Mouse (Mus musculus) c-Kit-positive CD71-negative TER-119-negative erythroid progenitor cells, embryonic 14.5 days (primary cell): ENCODE measurements around the gene Cldn9.

ENCODE experiments used
- DNase-seq: peaks from one replicate; pipeline ENCODE4 v3.0.0-alpha.2; 2013; ENCODE audit warnings: low read depth

Gene Cldn9

DNA sequence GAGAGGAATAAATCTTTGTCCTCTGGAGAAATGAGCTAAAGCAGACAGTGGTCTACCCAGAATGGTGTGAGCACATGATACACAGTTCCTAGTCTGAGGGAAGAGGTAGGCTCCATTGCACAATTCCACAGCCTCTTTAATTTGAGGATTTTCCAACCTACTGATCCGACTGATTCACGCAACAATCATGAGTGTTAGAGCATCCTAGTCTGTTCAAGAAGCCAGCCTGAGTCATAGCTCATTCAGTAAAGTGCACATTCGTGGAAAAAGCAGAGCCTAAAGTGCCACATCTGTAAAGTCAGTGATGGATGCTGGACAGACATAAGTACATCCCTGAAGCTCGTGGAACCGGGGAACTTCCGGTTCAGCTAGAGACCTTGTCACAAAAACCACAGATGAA lies 32.5 kb downstream of the Cldn9 start:
- DNase-seq, result no peak

DNA sequence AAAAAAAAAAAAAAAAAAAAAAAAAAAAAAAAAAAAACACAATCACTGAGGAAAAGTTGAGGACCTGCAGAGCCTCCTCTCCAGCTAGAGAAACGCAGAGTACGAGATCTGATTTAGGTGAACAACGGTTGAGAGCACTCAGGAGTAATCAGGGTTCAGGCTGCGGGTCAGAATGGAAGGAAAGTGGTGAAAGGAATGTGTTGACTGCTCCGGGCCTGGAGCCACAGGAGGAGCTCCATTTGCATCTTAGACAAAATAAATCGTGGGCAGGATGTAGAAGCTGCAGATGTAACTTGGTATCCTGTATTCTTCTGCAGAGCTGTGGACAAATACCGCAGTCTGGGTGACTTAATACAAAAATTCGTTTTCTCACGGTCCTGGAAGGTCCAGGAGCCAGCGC lies 37.9 kb downstream of the Cldn9 start:
- no peak for DNase-seq

DNA sequence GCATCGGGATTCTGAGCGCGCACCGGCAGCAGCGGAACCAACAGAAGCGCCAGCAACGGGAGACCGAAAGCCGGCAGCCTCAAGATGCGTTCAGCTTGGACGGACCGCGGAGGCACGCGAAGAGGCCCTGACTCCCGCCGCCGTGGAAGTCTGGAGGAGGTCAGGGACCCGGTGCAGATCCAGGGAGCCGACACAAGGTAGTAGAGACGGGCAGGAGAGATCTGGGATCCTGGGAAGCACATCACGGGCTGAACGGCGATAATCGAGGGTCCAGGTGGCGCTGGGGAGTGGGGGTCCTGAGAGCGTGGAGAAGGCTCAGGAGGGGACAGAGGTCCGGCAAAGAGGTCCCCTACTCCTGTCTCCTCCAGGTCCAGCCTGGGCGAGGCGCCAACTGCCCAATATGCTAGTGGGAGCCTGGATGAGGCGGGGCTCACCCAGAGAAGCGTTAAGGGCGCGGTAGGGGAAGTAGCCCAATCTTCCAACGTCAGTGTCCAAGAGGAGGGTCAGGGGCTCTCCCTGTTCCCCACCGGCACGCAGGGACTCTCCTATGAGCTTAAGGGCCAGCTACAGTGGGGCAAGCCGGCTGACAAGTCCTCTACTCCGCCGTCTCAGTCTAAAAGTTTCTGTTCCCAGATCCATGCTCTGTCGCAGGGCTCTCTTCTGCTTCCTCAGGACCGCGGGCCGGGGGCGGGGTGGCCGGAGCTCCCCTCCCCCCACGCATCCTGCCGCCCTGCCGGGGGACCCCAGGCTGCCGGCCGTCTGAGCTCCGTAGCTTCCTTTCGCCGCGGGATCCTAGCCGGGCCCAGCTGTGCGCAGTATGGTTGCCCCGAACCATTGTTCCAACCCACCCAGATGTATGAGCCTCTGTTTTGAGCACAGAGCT lies 39.0 kb downstream of the Cldn9 start, which contains the start of gene Mmp25:
Mmp25 (minus strand) TSS at position 665 of the 883 bp plus-strand sequence.
- DNase-seq, result no peak
